Mouse (Mus musculus) heart, embryonic 14.5 days (tissue): ENCODE data around the gene Sec14l2. TPM values are rescaled to one million over a fixed set of nuclear protein-coding genes. Genes with fewer than 3 reads are reported as not detected.

Experiments used
- ATAC-seq: fragments of 200-750 bp; cut with Nextera tagmentation; 2 replicates; pipeline ENCODE4 v1.8.0; 2017; ENCODE audit warnings: low read depth, moderate TSS enrichment; ENCODE audit not compliant: insufficient number of reproducible peaks, insufficient read depth, low FRiP score
- H3K27ac ChIP-seq, 2 experiments: fragments of 200-500 bp in 1 of 2; fragments of 300-500 bp in 1 of 2; sonication (generic) in 1 of 2; replicated peaks in 1 of 2; 2 replicates each; pipeline ENCODE4 v1.5.1; 2012 to 2014; ENCODE audit warnings: low read depth in 2 of 2, low read length in 2 of 2, control low read depth in 1 of 2, mild to moderate bottlenecking in 1 of 2, mixed read lengths in 1 of 2; ENCODE audit not compliant: control insufficient read depth in 1 of 2, insufficient read depth in 1 of 2
- H3K27me3 ChIP-seq: fragments of 300-500 bp; sonication (generic); 2 replicates; pipeline ENCODE4 v1.6.1; 2014; ENCODE audit warnings: mild to moderate bottlenecking, low read length, control low read depth; ENCODE audit not compliant: control insufficient read depth, insufficient read depth
- H3K36me3 ChIP-seq: fragments of 300-500 bp; sonication (generic); 2 replicates; pipeline ENCODE4 v1.6.1; 2014; ENCODE audit warnings: mild to moderate bottlenecking, control low read depth, low read length, mixed read lengths; ENCODE audit not compliant: control insufficient read depth, insufficient read depth
- H3K4me1 ChIP-seq, 2 experiments: fragments of 200-500 bp in 1 of 2; fragments of 300-500 bp in 1 of 2; sonication (generic) in 1 of 2; 2 replicates each; pipeline ENCODE4 v1.6.1; 2012 to 2014; ENCODE audit warnings: low read length in 2 of 2, control low read depth in 1 of 2, mixed read lengths in 1 of 2; ENCODE audit not compliant: control insufficient read depth in 2 of 2, insufficient read depth in 2 of 2
- H3K4me2 ChIP-seq: fragments of 300-500 bp; sonication (generic); 2 replicates; pipeline ENCODE4 v1.6.1; 2014; ENCODE audit warnings: mild to moderate bottlenecking, low read length
- H3K4me3 ChIP-seq, 2 experiments: fragments of 200-500 bp in 1 of 2; fragments of 300-500 bp in 1 of 2; sonication (generic) in 1 of 2; 2 replicates each; pipeline ENCODE4 v1.5.1; 2012 to 2014; ENCODE audit warnings: low read length in 2 of 2, mild to moderate bottlenecking in 2 of 2, control low read depth in 1 of 2, low read depth in 1 of 2, moderate library complexity in 1 of 2; ENCODE audit not compliant: control insufficient read depth in 1 of 2, insufficient read depth in 1 of 2
- H3K9ac ChIP-seq: fragments of 300-500 bp; sonication (generic); 2 replicates; pipeline ENCODE4 v1.6.1; 2014; ENCODE audit warnings: mild to moderate bottlenecking, low read length
- H3K9me3 ChIP-seq: fragments of 300-500 bp; sonication (generic); 2 replicates; pipeline ENCODE4 v1.6.1; 2016; ENCODE audit warnings: low read length, control low read depth; ENCODE audit not compliant: control insufficient read depth
- WGBS: fragments of 180-500 bp; shearing (Covaris S2); extraction: QIAGEN DNeasy Blood & Tissue Kit; methylation state at CpG from one replicate; pipeline ENCODE4 v1.1.7; 2014; 5-methylcytosine and 5-hydroxymethylcytosine counted together
- polyA plus RNA-seq: library from polyadenylated mRNA; unstranded; fragments of >200 nt; fragmentation: Nextera tagmentation; extraction: Ambion mirVana; gene quantifications from 2 replicates; pipeline ENCODE4 v1.2.1, GENCODE M21; 2014

The Sec14l2 gene
- polyA plus RNA-seq, 1 experiment from 2014 or later = 0.58 TPM

DNA sequence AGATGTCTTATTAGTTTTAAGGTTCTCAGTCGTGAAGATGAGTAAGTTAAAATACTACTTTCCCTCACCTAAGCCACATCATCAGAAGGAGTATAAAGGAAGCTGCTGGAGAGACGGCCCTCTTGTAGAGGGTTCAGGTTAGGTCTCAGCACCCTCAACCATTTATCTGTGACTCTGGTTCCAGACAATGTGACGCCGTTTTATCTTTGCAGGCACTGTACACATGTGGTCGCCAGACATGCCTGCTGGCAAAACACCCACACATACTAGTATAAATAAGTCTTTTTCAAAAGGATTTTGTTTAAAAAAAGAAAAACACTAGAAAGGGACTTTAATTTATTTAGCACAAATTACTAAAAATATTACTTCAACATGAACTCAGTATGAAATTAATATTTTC, 32.4 kb upstream of the Sec14l2 start:
- Histone ChIP-seq H3K9me3 (no peaks in the 10 kb centered on the region), H3K4me3 (no peak overlapping the region), H3K9ac (no peak overlapping the region), H3K36me3 (0 out of 2 replicates have a peak, but pooled peaks cover 3% of the 10 kb centered on the region), H3K4me1 (peaks cover 0 to 9% of the 10 kb centered on the region in 2 experiments; a peak in 1 of 4 replicates), H3K4me2 (no peak overlapping the region), H3K27ac (no peak overlapping the region), H3K27me3 (no peaks in the 10 kb centered on the region)
- WGBS = 52% methylated on average over 5 of the region's 5 CpGs
- ATAC-seq = no peak

- 81% methylated on average over 7 of the region's 7 CpGs for WGBS
- no peaks in the 10 kb centered on the region for H3K9me3 ChIP-seq
- no peak overlapping the region for H3K27ac ChIP-seq
- ATAC-seq = no peak
- H3K4me1 ChIP-seq = 0 out of 4 replicates have a peak, but pooled peaks cover 0 to 5% of the 10 kb centered on the region in 2 experiments
- H3K4me3 ChIP-seq = no peak overlapping the region
- H3K36me3 ChIP-seq = 0 out of 2 replicates have a peak, but pooled peaks cover 5% of the 10 kb centered on the region
- no peaks in the 10 kb centered on the region for H3K27me3 ChIP-seq
- no peak overlapping the region for H3K9ac ChIP-seq
- no peak overlapping the region for H3K4me2 ChIP-seq
Observed at GRCm38 (mm10) chr11:4153694-4154093, 30.5 kb upstream of the Sec14l2 start.

- no peak overlapping the region for H3K4me3 ChIP-seq
- H3K4me1 ChIP-seq = peaks cover 0 to 2% of the 10 kb centered on the region in 2 experiments; a peak in 1 of 4 replicates
- no peak overlapping the region for H3K27ac ChIP-seq
- peaks cover 14% of the 10 kb centered on the region; the same call in 1 of the 2 replicates for H3K36me3 ChIP-seq
- H3K4me2 ChIP-seq = no peak overlapping the region
- no peaks in the 10 kb centered on the region for H3K27me3 ChIP-seq
- no peaks in the 10 kb centered on the region for H3K9me3 ChIP-seq
- no peak for ATAC-seq
- WGBS = 84% methylated on average over 6 of the region's 6 CpGs
- H3K9ac ChIP-seq = no peak overlapping the region
Observed at GRCm38 (mm10) chr11:4149886-4150285, 26.7 kb upstream of the Sec14l2 start.

GRCm38 (mm10) chr11:4148536-4149156, 25.4 kb upstream of the Sec14l2 start:
- H3K4me1 ChIP-seq = peaks cover 0 to 2% of the 10 kb centered on the region in 2 experiments; a peak in 1 of 4 replicates
- peaks cover 22% of the 10 kb centered on the region for H3K36me3 ChIP-seq
- ATAC-seq = no peak
- H3K4me3 ChIP-seq = no peak overlapping the region
- H3K27me3 ChIP-seq = no peaks in the 10 kb centered on the region
- no peak overlapping the region for H3K27ac ChIP-seq
- no peaks in the 10 kb centered on the region for H3K9me3 ChIP-seq
- no peak overlapping the region for H3K9ac ChIP-seq
- no peak overlapping the region for H3K4me2 ChIP-seq
- WGBS = 83% methylated on average over 9 of the region's 9 CpGs

- Histone ChIP-seq H3K27ac (no peak overlapping the region), H3K36me3 (peaks cover 27% of the 10 kb centered on the region), H3K27me3 (no peaks in the 10 kb centered on the region), H3K4me2 (no peak overlapping the region), H3K9me3 (no peaks in the 10 kb centered on the region), H3K4me1 (peaks cover 0 to 2% of the 10 kb centered on the region in 2 experiments; a peak in 1 of 4 replicates), H3K9ac (no peak overlapping the region), H3K4me3 (no peak overlapping the region)
- ATAC-seq = no peak
- WGBS = 70% methylated on average over 5 of the region's 5 CpGs
Observed at GRCm38 (mm10) chr11:4148120-4148519, 24.9 kb upstream of the Sec14l2 start.

DNA sequence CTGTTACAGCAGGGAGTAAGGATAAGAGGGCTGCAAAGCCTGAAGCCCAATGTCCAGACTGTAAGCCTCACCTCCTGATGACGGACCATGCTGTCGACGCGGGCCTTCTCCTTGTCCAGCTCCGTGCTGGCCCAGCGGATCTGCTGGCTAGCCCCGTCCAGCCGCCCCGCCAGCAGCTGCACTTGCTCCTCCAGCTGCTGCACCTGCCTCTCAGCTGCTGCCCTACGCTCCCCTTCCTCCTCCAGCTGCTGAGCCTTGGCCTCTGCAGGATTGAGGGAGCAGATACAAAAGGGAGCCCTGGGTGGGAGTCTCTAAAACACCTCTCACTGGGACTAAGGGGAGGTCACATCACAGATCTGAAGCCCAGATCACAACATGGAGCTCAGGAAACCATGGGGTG, 23.9 kb upstream of the Sec14l2 start:
- H3K9me3 ChIP-seq = no peaks in the 10 kb centered on the region
- ATAC-seq = no peak
- H3K4me2 ChIP-seq = no peak overlapping the region
- no peak overlapping the region for H3K4me3 ChIP-seq
- no peaks in the 10 kb centered on the region for H3K27me3 ChIP-seq
- no peak overlapping the region for H3K27ac ChIP-seq
- H3K9ac ChIP-seq = no peak overlapping the region
- peaks cover 37% of the 10 kb centered on the region for H3K36me3 ChIP-seq
- H3K4me1 ChIP-seq = peaks cover 0 to 2% of the 10 kb centered on the region in 2 experiments; a peak in 1 of 4 replicates
- 73% methylated on average over 10 of the region's 10 CpGs for WGBS

- no peak overlapping the region for H3K4me3 ChIP-seq
Observed at GRCm38 (mm10) chr11:4146381-4146780, 23.2 kb upstream of the Sec14l2 start.

More at GRCm38 (mm10) chr11:4146381-4146780, 23.2 kb upstream of the Sec14l2 start:
- ATAC-seq = no peak
- WGBS = 60% methylated on average over 6 of the region's 6 CpGs
- H3K27me3 ChIP-seq = no peaks in the 10 kb centered on the region
- H3K9ac ChIP-seq = no peak overlapping the region
- peaks cover 45% of the 10 kb centered on the region for H3K36me3 ChIP-seq
- H3K27ac ChIP-seq = no peak overlapping the region
- no peaks in the 10 kb centered on the region for H3K9me3 ChIP-seq
- H3K4me2 ChIP-seq = no peak overlapping the region
- H3K4me1 ChIP-seq = peaks cover 0 to 2% of the 10 kb centered on the region in 2 experiments; a peak in 1 of 4 replicates
